Mouse (Mus musculus): ENCODE data around the gene Pcdh11x. TPM values are rescaled to one million over a fixed set of nuclear protein-coding genes. Genes with fewer than 3 reads are reported as not detected.

Pcdh11x gene
- 1.8 and 2.1 TPM in 2 replicates for polyA plus RNA-seq (2015; fragmentation: Nextera tagmentation; extraction: Ambion mirVana)

DNA sequence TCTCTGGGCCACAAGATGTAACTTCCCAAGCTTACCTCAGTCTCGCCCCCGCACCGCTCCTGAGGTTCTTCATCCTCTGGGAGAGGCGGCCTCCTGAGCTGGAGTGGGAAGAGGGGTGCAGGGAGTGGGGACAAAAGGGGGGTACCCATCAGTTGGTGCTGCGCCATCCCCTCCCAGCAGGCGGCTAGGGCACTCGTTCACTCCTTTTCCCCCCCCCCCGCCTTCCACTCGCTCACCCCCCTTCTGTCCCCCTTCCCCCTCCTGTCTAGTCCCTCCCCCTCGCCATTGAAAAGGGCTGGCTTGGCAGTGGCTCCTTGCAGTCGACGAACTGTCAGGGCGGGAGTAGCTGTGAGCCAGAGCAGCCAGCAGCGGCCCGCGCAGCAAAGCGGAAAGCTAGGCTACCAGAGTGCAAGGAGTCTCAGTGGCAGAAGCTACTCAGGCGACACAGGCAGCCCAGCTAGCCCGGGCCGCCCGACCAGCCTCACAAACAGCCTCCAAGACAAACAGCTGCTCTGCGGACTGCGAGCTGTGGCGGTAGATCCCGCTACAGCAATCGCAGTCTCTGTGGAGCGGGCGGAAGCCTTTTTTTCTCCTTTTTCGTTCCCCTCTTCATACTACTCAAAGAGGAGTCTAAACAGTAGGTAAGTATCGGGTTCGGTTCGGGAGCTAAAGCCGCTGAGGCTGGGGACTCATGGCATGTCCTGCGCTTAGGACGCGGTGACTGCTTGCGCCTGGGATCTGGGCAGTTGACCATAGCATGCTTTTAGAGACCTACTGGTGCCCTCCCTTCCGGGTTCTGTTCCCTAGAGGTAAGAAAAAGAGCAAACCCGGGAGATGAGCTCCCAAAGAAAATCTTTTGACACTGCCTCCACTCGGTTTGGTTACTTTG lies at the start of gene Pcdh11x:
Pcdh11x (plus strand) TSS at position 249 of the 889 bp plus-strand sequence.
- WGBS: 10% methylated on average over 35 of the region's 40 CpGs
- Histone ChIP-seq H3K4me3 (ENCODE audit: low read length) (peak within 1 kb of the TSS; percentile 65), H3K27me3 (ENCODE audit: control insufficient read depth, insufficient read depth, low read length) (0 out of 2 replicates have a peak, but pooled peaks cover 5% of the 10 kb centered on the region), H3K36me3 (ENCODE audit: control insufficient read depth, insufficient read depth) (no peaks in the 10 kb centered on the region), H3K4me1 (ENCODE audit: control insufficient read depth, insufficient read depth, low read length) (no peaks in the 10 kb centered on the region), H3K27ac (ENCODE audit: low read length) (no peak within 1 kb of the TSS), H3K9me3 (replicated peaks; ENCODE audit: control insufficient read depth, low read length) (no peaks in the 10 kb centered on the region), H3K4me2 (ENCODE audit: low read depth, low read length) (peak within 1 kb of the TSS; percentile 75), H3K9ac (ENCODE audit: low read length) (peak within 1 kb of the TSS; percentile 65)
- ATAC-seq (replicated peaks; ENCODE audit: extremely low read depth, insufficient read depth, low FRiP score): peak; percentile 81

- H3K27ac ChIP-seq (ENCODE audit: low read length): no peak overlapping the region
- WGBS: 61% methylated on average over 2 of the region's 2 CpGs
Measured at GRCm38 (mm10) chrX:120260089-120260488, 30.0 kb upstream of the Pcdh11x start.

GRCm38 (mm10) chrX:120285522-120285921 lies 4.5 kb upstream of the Pcdh11x start:
- Histone ChIP-seq H3K27me3 (ENCODE audit: control insufficient read depth, insufficient read depth, low read length) (0 out of 2 replicates have a peak, but pooled peaks cover 3% of the 10 kb centered on the region), H3K9me3 (replicated peaks; ENCODE audit: control insufficient read depth, low read length) (no peaks in the 10 kb centered on the region), H3K4me2 (ENCODE audit: low read depth, low read length) (no peak overlapping the region), H3K9ac (ENCODE audit: low read length) (no peak overlapping the region), H3K36me3 (ENCODE audit: control insufficient read depth, insufficient read depth) (no peaks in the 10 kb centered on the region), H3K27ac (ENCODE audit: low read length) (no peak overlapping the region), H3K4me1 (ENCODE audit: control insufficient read depth, insufficient read depth, low read length) (no peaks in the 10 kb centered on the region), H3K4me3 (ENCODE audit: low read length) (no peak overlapping the region)
- ATAC-seq (replicated peaks; ENCODE audit: extremely low read depth, insufficient read depth, low FRiP score): no peak

More at GRCm38 (mm10) chrX:120260089-120260488, 30.0 kb upstream of the Pcdh11x start:
- H3K9me3 ChIP-seq (replicated peaks; ENCODE audit: control insufficient read depth, low read length): no peaks in the 10 kb centered on the region
- H3K36me3 ChIP-seq (ENCODE audit: control insufficient read depth, insufficient read depth): no peaks in the 10 kb centered on the region
- H3K9ac ChIP-seq (ENCODE audit: low read length): no peak overlapping the region
- H3K4me3 ChIP-seq (ENCODE audit: low read length): no peak overlapping the region
- no peak overlapping the region for H3K4me2 ChIP-seq (ENCODE audit: low read depth, low read length)
- no peaks in the 10 kb centered on the region for H3K27me3 ChIP-seq (ENCODE audit: control insufficient read depth, insufficient read depth, low read length)
- ATAC-seq (replicated peaks; ENCODE audit: extremely low read depth, insufficient read depth, low FRiP score): no peak
- H3K4me1 ChIP-seq (ENCODE audit: control insufficient read depth, insufficient read depth, low read length): no peaks in the 10 kb centered on the region

DNA sequence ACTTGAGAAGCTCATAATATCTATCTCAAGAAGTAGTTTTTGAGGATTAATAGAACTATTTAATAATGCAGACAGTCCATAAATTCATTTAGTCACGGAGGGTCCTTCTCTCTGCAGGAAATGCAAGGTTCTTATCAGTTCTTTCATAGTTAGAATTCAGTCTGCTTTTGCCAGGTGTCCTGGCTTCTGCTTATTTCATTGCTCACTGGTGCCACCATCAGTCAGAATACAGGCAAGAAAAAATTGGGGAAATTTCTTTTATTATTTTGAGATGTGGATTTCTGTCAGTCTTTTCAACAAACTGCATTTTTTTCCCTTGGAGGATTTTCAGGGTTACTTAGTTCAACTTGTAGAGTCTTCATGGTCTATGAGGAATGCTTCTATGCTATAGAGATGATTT lies 2.6 kb upstream of the Pcdh11x start:
- no peak overlapping the region for H3K4me3 ChIP-seq (ENCODE audit: low read length)
- no peak overlapping the region for H3K9ac ChIP-seq (ENCODE audit: low read length)
- WGBS: 12% methylated on average over 1 of the region's 1 CpGs
- no peak overlapping the region for H3K27ac ChIP-seq (ENCODE audit: low read length)
- H3K36me3 ChIP-seq (ENCODE audit: control insufficient read depth, insufficient read depth): no peaks in the 10 kb centered on the region
- no peak for ATAC-seq (replicated peaks; ENCODE audit: extremely low read depth, insufficient read depth, low FRiP score)
- H3K9me3 ChIP-seq (replicated peaks; ENCODE audit: control insufficient read depth, low read length): no peaks in the 10 kb centered on the region
- 0 out of 2 replicates have a peak, but pooled peaks cover 5% of the 10 kb centered on the region for H3K27me3 ChIP-seq (ENCODE audit: control insufficient read depth, insufficient read depth, low read length)
- no peak overlapping the region for H3K4me2 ChIP-seq (ENCODE audit: low read depth, low read length)
- no peaks in the 10 kb centered on the region for H3K4me1 ChIP-seq (ENCODE audit: control insufficient read depth, insufficient read depth, low read length)

GRCm38 (mm10) chrX:120290900-120291280 lies 831 bp downstream of the Pcdh11x start:
- H3K27ac ChIP-seq (ENCODE audit: low read length): no peak overlapping the region
- H3K9me3 ChIP-seq (replicated peaks; ENCODE audit: control insufficient read depth, low read length): no peaks in the 10 kb centered on the region
- H3K4me2 ChIP-seq (ENCODE audit: low read depth, low read length): peak overlapping the region; percentile 75
- WGBS: 13% methylated on average over 18 of the region's 18 CpGs
- H3K4me3 ChIP-seq (ENCODE audit: low read length): peak overlapping the region; percentile 65
- H3K36me3 ChIP-seq (ENCODE audit: control insufficient read depth, insufficient read depth): no peaks in the 10 kb centered on the region
- H3K27me3 ChIP-seq (ENCODE audit: control insufficient read depth, insufficient read depth, low read length): 0 out of 2 replicates have a peak, but pooled peaks cover 5% of the 10 kb centered on the region
- H3K9ac ChIP-seq (ENCODE audit: low read length): peak overlapping the region; percentile 65
- no peaks in the 10 kb centered on the region for H3K4me1 ChIP-seq (ENCODE audit: control insufficient read depth, insufficient read depth, low read length)
- no peak for ATAC-seq (replicated peaks; ENCODE audit: extremely low read depth, insufficient read depth, low FRiP score)

DNA sequence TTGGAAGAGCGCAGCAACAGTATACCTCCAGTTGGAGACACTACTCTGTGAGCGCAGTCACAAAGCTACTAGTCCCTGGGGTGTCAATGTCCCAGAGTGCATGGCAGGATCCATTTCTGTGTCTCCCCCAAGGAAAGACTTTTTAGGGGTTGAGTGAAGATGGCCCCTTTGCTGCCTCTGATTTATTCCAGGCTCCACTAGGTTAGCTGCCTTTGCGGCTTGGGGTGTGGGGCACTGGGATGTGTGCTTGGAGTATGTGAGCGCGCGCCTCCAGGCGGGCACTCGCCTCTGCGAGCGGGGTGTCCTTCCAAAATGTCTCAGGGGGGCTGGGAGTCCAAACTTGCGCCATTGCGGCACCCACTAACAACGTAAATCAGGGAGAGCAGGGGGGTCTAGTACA lies 1.6 kb downstream of the Pcdh11x start:
- Histone ChIP-seq H3K36me3 (ENCODE audit: control insufficient read depth, insufficient read depth) (no peaks in the 10 kb centered on the region), H3K27ac (ENCODE audit: low read length) (no peak overlapping the region), H3K27me3 (ENCODE audit: control insufficient read depth, insufficient read depth, low read length) (0 out of 2 replicates have a peak, but pooled peaks cover 5% of the 10 kb centered on the region), H3K9me3 (replicated peaks; ENCODE audit: control insufficient read depth, low read length) (no peaks in the 10 kb centered on the region), H3K4me2 (ENCODE audit: low read depth, low read length) (peak overlapping the region; percentile 75), H3K4me1 (ENCODE audit: control insufficient read depth, insufficient read depth, low read length) (no peaks in the 10 kb centered on the region), H3K9ac (ENCODE audit: low read length) (no peak overlapping the region), H3K4me3 (ENCODE audit: low read length) (peak overlapping the region; percentile 65)
- ATAC-seq (replicated peaks; ENCODE audit: extremely low read depth, insufficient read depth, low FRiP score): no peak
- WGBS: 9% methylated on average over 13 of the region's 13 CpGs

GRCm38 (mm10) chrX:120292832-120293750 lies 3.0 kb downstream of the Pcdh11x start:
- no peaks in the 10 kb centered on the region for H3K4me1 ChIP-seq (ENCODE audit: control insufficient read depth, insufficient read depth, low read length)
- H3K27me3 ChIP-seq (ENCODE audit: control insufficient read depth, insufficient read depth, low read length): 0 out of 2 replicates have a peak, but pooled peaks cover 5% of the 10 kb centered on the region
- H3K27ac ChIP-seq (ENCODE audit: low read length): peak overlapping the region; percentile 39; the same call in 1 of the 2 replicates
- ATAC-seq (replicated peaks; ENCODE audit: extremely low read depth, insufficient read depth, low FRiP score): peak; percentile 49
- no peaks in the 10 kb centered on the region for H3K9me3 ChIP-seq (replicated peaks; ENCODE audit: control insufficient read depth, low read length)
- peak overlapping the region; percentile 70 for H3K9ac ChIP-seq (ENCODE audit: low read length)
- H3K4me2 ChIP-seq (ENCODE audit: low read depth, low read length): peak overlapping the region; percentile 75
- H3K4me3 ChIP-seq (ENCODE audit: low read length): peak overlapping the region; percentile 65
- WGBS: 5% methylated on average over 39 of the region's 46 CpGs
- no peaks in the 10 kb centered on the region for H3K36me3 ChIP-seq (ENCODE audit: control insufficient read depth, insufficient read depth)

DNA sequence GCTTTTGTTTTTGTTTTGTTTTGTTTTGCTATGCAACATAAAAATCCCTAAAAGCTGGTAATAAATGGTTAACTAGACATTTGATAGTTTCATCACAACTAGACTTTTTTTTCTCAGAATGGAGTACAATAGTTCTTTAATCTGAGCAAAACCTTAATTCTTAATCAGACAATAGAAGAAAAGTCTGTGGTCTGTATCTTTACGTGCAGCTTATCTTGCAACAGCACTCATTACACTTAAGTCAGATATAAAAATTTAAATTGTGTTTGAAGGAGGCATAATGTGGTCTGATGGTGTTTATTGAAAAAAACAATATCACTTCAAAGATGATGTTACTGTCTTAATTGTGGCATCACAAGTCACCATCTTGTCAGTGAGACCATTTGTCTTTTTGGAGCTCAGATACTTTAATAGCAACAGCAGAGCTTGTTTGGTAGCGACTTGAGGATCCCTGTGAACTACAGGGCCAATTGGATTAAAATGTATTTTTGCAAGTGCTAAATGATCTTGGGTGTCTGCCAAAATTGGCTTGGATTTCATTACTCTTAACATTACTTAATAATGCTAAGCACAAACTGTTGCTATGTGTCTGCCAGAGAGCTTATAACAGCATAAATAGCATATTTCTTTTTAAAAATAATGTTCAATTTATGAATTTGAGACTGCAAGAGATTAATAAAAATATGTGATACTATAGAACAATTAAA lies 11.6 kb downstream of the Pcdh11x start:
- Histone ChIP-seq H3K4me3 (ENCODE audit: low read length) (no peak overlapping the region), H3K36me3 (ENCODE audit: control insufficient read depth, insufficient read depth) (no peaks in the 10 kb centered on the region), H3K4me1 (ENCODE audit: control insufficient read depth, insufficient read depth, low read length) (no peaks in the 10 kb centered on the region), H3K4me2 (ENCODE audit: low read depth, low read length) (no peak overlapping the region), H3K27me3 (ENCODE audit: control insufficient read depth, insufficient read depth, low read length) (no peaks in the 10 kb centered on the region), H3K27ac (ENCODE audit: low read length) (no peak overlapping the region), H3K9me3 (replicated peaks; ENCODE audit: control insufficient read depth, low read length) (no peaks in the 10 kb centered on the region), H3K9ac (ENCODE audit: low read length) (no peak overlapping the region)
- ATAC-seq (replicated peaks; ENCODE audit: extremely low read depth, insufficient read depth, low FRiP score): no peak
- 48% methylated on average over 2 of the region's 2 CpGs for WGBS

Data from heart, embryonic 16.5 days (tissue).